Mouse (Mus musculus) midbrain, embryonic 12.5 days (tissue): ENCODE data around the gene Nkx2-1. TPM values are rescaled to one million over a fixed set of nuclear protein-coding genes. Genes with fewer than 3 reads are reported as not detected.

Source experiments
- ATAC-seq: fragments of 200-750 bp; cut with Nextera tagmentation; 2 replicates; pipeline ENCODE4 v1.8.0; 2017; ENCODE audit warnings: low read depth, moderate TSS enrichment, moderate library complexity; ENCODE audit not compliant: low FRiP score
- H3K27ac ChIP-seq: fragments of 300-500 bp; sonication (generic); replicated peaks from 2 replicates; pipeline ENCODE4 v1.5.1; 2016; ENCODE audit warnings: mild to moderate bottlenecking
- H3K27me3 ChIP-seq: fragments of 300-500 bp; sonication (generic); 2 replicates; pipeline ENCODE4 v1.6.1; 2016; ENCODE audit warnings: mild to moderate bottlenecking
- H3K36me3 ChIP-seq: fragments of 300-500 bp; sonication (generic); 2 replicates; pipeline ENCODE4 v1.6.1; 2016
- H3K4me1 ChIP-seq: fragments of 300-500 bp; sonication (generic); 2 replicates; pipeline ENCODE4 v1.6.1; 2016
- H3K4me2 ChIP-seq: fragments of 300-500 bp; sonication (generic); replicated peaks from 2 replicates; pipeline ENCODE4 v1.6.1; 2016; ENCODE audit warnings: mild to moderate bottlenecking, moderate library complexity
- H3K4me3 ChIP-seq: fragments of 300-500 bp; sonication (generic); 2 replicates; pipeline ENCODE4 v1.5.1; 2016; ENCODE audit warnings: mild to moderate bottlenecking
- H3K9ac ChIP-seq: fragments of 300-500 bp; sonication (generic); replicated peaks from 2 replicates; pipeline ENCODE4 v1.6.1; 2016; ENCODE audit warnings: mild to moderate bottlenecking, moderate library complexity
- H3K9me3 ChIP-seq: fragments of 300-500 bp; sonication (generic); 2 replicates; pipeline ENCODE4 v1.6.1; 2016; ENCODE audit warnings: mild to moderate bottlenecking
- WGBS: fragments of 180-500 bp; shearing (Covaris S2); methylation state at CpG from one replicate; pipeline ENCODE4 v1.1.7; 2016; 5-methylcytosine and 5-hydroxymethylcytosine counted together
- polyA plus RNA-seq: library from polyadenylated mRNA; unstranded; fragments of >200 nt; fragmentation: Nextera tagmentation; extraction: Ambion mirVana; gene quantifications from 2 replicates; pipeline ENCODE4 v1.2.1, GENCODE M21; 2016

Nkx2-1 gene
- polyA plus RNA-seq, 1 experiment from 2014 or later, result 5.2 TPM

DNA sequence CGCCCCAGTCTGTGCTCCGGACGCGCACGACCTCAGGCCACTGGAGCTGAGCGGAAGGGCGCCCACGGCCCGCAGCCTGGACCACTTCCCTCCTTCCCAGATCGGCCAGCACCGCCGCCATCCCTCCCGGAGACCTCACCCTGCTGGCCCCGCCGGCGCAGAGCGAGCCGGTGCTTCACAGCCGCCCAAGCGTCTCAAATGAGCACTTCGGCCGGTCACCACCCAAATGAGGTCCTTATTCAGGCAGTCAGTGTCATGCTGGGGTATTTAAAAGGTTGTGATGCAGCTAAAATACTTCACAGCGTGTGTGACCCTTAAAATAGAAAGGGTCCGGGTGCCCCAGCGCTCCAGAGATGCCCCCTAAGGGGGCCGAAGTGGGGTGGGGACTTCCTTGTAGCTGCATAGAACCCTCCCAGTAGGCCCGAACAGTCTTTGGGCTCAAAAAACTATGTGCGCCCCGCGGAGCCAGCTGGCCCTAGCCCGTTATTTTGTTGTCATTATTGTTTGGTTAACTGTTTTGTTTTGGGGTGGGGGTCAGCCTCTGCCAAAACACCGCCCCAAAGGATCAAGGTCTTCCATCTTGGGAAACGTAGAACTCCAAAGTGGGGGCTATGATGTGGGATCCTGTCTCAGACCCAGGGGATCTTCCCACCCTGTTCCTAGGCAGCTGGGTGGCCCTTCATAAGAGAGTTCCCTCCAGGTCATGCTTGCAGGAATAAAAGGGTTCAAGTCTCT, 15.4 kb downstream of the Nkx2-1 start:
- H3K4me1 ChIP-seq, result 0 out of 2 replicates have a peak, but pooled peaks cover 6% of the 10 kb centered on the region
- ATAC-seq, result peak; percentile 50
- H3K4me3 ChIP-seq, result peak overlapping the region; percentile 18; the same call in 1 of the 2 replicates
- H3K9ac ChIP-seq, result 0 out of 2 replicates have a peak overlapping the region, but pooled peaks have one; percentile 24
- H3K27me3 ChIP-seq, result peaks cover 87% of the 10 kb centered on the region
- H3K27ac ChIP-seq, result 0 out of 2 replicates have a peak overlapping the region, but pooled peaks have one; percentile 25
- whole genome bisulfite sequencing, result under 1% methylated on average over 33 of the region's 33 CpGs
- H3K36me3 ChIP-seq, result no peaks in the 10 kb centered on the region
- H3K4me2 ChIP-seq, result peak overlapping the region; percentile 32
- no peaks in the 10 kb centered on the region for H3K9me3 ChIP-seq

- Histone ChIP-seq H3K9me3 (no peaks in the 10 kb centered on the region), H3K4me1 (0 out of 2 replicates have a peak, but pooled peaks cover 6% of the 10 kb centered on the region), H3K4me2 (peak overlapping the region; percentile 32), H3K27me3 (peaks cover 84% of the 10 kb centered on the region), H3K9ac (0 out of 2 replicates have a peak overlapping the region, but pooled peaks have one; percentile 24), H3K4me3 (peak overlapping the region; percentile 18; the same call in 1 of the 2 replicates), H3K36me3 (no peaks in the 10 kb centered on the region), H3K27ac (0 out of 2 replicates have a peak overlapping the region, but pooled peaks have one; percentile 25)
- no peak for ATAC-seq
- under 1% methylated on average over 22 of the region's 22 CpGs for WGBS
These were observed 16.2 kb downstream of the Nkx2-1 start for GRCm38 (mm10) chr12:56520396-56521105.

- H3K9ac ChIP-seq, result no peak overlapping the region
- peak overlapping the region; percentile 25; the same call in 1 of the 2 replicates for H3K27ac ChIP-seq
- peaks cover 87% of the 10 kb centered on the region for H3K27me3 ChIP-seq
- peak overlapping the region; percentile 36 for H3K4me2 ChIP-seq
- H3K9me3 ChIP-seq, result no peaks in the 10 kb centered on the region
- 0 out of 2 replicates have a peak overlapping the region, but pooled peaks have one; percentile 17 for H3K4me3 ChIP-seq
- ATAC-seq, result peak; percentile 45
- no peaks in the 10 kb centered on the region for H3K36me3 ChIP-seq
- 0 out of 2 replicates have a peak, but pooled peaks cover 6% of the 10 kb centered on the region for H3K4me1 ChIP-seq
- WGBS, result under 1% methylated on average over 30 of the region's 30 CpGs
These were observed 16.9 kb downstream of the Nkx2-1 start for GRCm38 (mm10) chr12:56519738-56520191.

DNA sequence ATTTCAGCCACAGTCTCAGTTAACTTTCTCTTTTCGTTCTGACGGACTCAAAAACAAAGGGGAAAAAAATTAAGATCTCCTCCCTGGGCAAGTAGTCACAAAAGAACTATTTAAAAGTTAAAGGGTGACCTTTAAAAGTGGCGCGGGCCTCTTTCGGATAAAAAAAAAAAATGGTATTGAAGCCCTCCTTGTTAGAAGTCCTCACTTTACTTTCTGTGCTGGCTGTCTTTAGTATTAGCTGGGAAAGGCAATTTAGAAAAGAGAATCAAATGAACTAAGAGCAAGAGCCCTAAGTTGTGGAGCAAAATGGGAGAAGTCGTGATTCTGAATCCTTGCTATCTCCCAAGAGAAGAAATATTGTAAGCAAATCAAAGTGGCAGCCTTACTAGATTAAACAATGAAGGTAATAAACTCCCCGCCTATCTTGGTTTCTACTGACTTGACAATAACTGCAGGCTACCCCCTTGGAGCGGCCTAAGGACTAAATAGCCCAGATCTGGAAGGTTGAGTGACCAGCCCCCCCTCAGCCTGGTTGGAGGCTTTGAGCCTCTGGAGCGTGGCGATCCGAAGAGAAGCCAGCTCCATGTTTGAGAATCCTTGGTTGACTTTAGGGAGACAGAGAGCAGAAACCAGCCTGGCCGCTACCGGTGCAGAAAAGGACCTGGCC, 17.5 kb downstream of the Nkx2-1 start:
- H3K9me3 ChIP-seq, result no peaks in the 10 kb centered on the region

DNA sequence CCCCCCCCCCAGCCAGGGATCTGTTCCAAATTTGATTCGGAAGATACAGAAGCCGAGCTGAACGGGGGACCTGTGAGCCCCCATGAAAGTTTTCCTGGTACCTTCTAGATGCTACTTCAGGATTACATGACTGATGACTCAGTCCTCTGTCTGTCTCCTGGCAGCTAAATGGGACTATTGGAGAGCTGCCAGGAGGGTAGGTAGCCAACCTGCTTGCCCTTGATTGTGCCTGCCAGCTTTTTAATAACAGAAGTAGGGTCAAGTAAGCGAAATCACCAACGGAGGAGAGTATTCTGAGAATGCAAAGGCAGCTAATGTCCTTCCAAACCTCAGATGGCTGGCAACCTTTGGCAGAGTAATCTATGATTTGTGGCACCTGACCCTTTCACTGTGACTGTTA, 18.5 kb downstream of the Nkx2-1 start:
- Histone ChIP-seq H3K4me2 (no peak overlapping the region), H3K27me3 (peaks cover 87% of the 10 kb centered on the region), H3K4me1 (0 out of 2 replicates have a peak, but pooled peaks cover 6% of the 10 kb centered on the region), H3K9ac (no peak overlapping the region), H3K9me3 (no peaks in the 10 kb centered on the region), H3K36me3 (no peaks in the 10 kb centered on the region), H3K4me3 (no peak overlapping the region), H3K27ac (no peak overlapping the region)
- no peak for ATAC-seq
- 49% methylated on average over 5 of the region's 5 CpGs for WGBS

More for the DNA sequence above, 17.5 kb downstream of the Nkx2-1 start:
- Histone ChIP-seq H3K4me1 (0 out of 2 replicates have a peak, but pooled peaks cover 6% of the 10 kb centered on the region), H3K4me2 (peak overlapping the region; percentile 36), H3K9ac (no peak overlapping the region), H3K27me3 (peaks cover 87% of the 10 kb centered on the region), H3K4me3 (0 out of 2 replicates have a peak overlapping the region, but pooled peaks have one; percentile 17), H3K36me3 (no peaks in the 10 kb centered on the region), H3K27ac (peak overlapping the region; percentile 25; the same call in 1 of the 2 replicates)
- no peak for ATAC-seq
- 15% methylated on average over 13 of the region's 13 CpGs for WGBS

GRCm38 (mm10) chr12:56514831-56515230, 21.9 kb downstream of the Nkx2-1 start:
- H3K27me3 ChIP-seq, result peaks cover 73% of the 10 kb centered on the region
- H3K27ac ChIP-seq, result no peak overlapping the region
- WGBS, result 91% methylated on average over 5 of the region's 5 CpGs
- no peaks in the 10 kb centered on the region for H3K36me3 ChIP-seq
- no peak overlapping the region for H3K4me3 ChIP-seq
- H3K9me3 ChIP-seq, result no peaks in the 10 kb centered on the region
- H3K9ac ChIP-seq, result no peak overlapping the region
- H3K4me2 ChIP-seq, result no peak overlapping the region
- ATAC-seq, result no peak
- H3K4me1 ChIP-seq, result 0 out of 2 replicates have a peak, but pooled peaks cover 5% of the 10 kb centered on the region

DNA sequence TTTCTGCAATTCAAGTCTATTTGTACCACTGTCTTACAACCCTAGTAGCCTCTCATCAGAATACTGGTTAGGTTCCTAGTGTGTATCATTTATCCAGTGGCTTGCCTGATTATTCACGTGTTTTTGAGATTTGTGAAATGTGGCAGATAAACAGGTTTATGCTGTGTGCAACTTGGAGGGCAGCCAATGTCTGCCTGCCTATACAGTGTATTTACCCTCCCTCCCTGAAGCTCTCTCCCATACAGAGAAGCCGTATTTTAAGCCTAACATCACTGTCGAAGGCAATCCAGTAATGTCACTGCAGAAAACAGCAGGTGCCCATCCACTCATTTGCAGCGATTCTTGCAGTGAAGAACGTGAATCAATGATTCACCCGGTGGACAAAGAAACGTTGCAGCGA, 28.3 kb downstream of the Nkx2-1 start:
- Histone ChIP-seq H3K27ac (no peak overlapping the region), H3K36me3 (no peaks in the 10 kb centered on the region), H3K27me3 (peaks cover 57% of the 10 kb centered on the region), H3K4me3 (no peak overlapping the region), H3K4me2 (no peak overlapping the region), H3K9ac (no peak overlapping the region), H3K9me3 (no peaks in the 10 kb centered on the region), H3K4me1 (no peaks in the 10 kb centered on the region)
- 41% methylated on average over 8 of the region's 8 CpGs for WGBS
- no peak for ATAC-seq

DNA sequence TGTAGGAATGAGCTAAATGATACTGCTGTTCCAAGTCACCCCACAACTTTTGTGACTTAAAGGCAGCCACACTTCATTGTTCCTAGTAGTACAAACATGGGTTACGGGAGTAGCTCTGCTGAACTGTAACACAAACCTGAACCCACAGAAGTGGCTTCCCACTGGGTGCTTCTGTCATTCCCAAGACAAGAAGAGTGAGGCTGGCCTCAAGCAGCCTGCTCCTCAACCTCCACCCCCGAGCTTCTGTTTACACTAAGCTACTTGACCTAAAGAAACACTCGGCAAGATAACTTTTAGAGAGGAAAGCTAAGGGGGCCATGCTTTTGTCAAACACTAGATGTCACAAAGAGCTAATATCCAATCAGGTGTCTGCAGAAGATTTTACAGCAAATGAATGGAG, 49.7 kb downstream of the Nkx2-1 start:
- Histone ChIP-seq H3K4me3 (no peak overlapping the region), H3K36me3 (no peaks in the 10 kb centered on the region), H3K27ac (no peak overlapping the region), H3K4me2 (no peak overlapping the region), H3K4me1 (no peaks in the 10 kb centered on the region), H3K27me3 (peaks cover 11% of the 10 kb centered on the region), H3K9me3 (no peaks in the 10 kb centered on the region), H3K9ac (no peak overlapping the region)
- ATAC-seq, result no peak
- WGBS, result 43% methylated on average over 3 of the region's 3 CpGs

DNA sequence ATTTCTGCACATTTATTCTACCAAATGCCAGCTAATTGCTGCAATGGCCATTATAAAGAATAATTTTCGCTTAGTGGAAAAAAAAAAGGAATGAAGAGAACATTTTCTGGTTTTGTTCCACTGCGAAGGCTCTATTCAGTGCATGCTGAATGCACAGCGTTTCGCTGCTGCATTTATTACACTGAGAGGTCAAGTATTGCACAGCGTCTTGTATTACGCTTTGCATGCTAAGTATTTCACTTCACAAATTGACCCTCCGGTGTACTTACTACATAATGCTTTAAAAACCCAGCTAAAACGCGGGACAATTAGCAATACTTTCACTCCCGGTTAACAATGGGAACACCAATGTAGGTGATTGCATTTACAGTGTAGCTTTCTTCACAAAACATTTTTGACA, 54.1 kb downstream of the Nkx2-1 start:
- no peak overlapping the region for H3K27ac ChIP-seq
- H3K27me3 ChIP-seq, result peaks cover 24% of the 10 kb centered on the region
- H3K9ac ChIP-seq, result no peak overlapping the region
- H3K4me3 ChIP-seq, result no peak overlapping the region
- no peaks in the 10 kb centered on the region for H3K4me1 ChIP-seq
- no peak overlapping the region for H3K4me2 ChIP-seq
- ATAC-seq, result no peak
- no peaks in the 10 kb centered on the region for H3K9me3 ChIP-seq
- no peaks in the 10 kb centered on the region for H3K36me3 ChIP-seq
- WGBS, result 71% methylated on average over 10 of the region's 10 CpGs
